Mouse (Mus musculus) megakaryocyte-erythroid progenitor cell, adult 5-6 weeks (primary cell): ENCODE data around the gene Tars2. TPM values are rescaled to one million over a fixed set of nuclear protein-coding genes. Genes with fewer than 3 reads are reported as not detected.

Experiments
- ATAC-seq: replicated peaks from 2 replicates; pipeline ENCODE4 v1.8.0; 2016; ENCODE audit warnings: mild to moderate bottlenecking, inconsistent platforms; ENCODE audit not compliant: severe bottlenecking, poor library complexity, low FRiP score, low TSS enrichment
- total RNA-seq, 2 experiments: library from RNA; stranded (forward) in 1 of 2; stranded (reverse) in 1 of 2; fragments of 200-1000, 215-1000 nt in 1 of 2; fragments of >200 nt in 1 of 2; fragmentation: Nextera tagmentation in 1 of 2; gene quantifications; 2 replicates each; pipeline ENCODE4 v1.2.3; 2014 to 2017

The Tars2 gene
- total RNA-seq, 2 experiments from 2014 or later: 58.0 to 103 TPM

DNA sequence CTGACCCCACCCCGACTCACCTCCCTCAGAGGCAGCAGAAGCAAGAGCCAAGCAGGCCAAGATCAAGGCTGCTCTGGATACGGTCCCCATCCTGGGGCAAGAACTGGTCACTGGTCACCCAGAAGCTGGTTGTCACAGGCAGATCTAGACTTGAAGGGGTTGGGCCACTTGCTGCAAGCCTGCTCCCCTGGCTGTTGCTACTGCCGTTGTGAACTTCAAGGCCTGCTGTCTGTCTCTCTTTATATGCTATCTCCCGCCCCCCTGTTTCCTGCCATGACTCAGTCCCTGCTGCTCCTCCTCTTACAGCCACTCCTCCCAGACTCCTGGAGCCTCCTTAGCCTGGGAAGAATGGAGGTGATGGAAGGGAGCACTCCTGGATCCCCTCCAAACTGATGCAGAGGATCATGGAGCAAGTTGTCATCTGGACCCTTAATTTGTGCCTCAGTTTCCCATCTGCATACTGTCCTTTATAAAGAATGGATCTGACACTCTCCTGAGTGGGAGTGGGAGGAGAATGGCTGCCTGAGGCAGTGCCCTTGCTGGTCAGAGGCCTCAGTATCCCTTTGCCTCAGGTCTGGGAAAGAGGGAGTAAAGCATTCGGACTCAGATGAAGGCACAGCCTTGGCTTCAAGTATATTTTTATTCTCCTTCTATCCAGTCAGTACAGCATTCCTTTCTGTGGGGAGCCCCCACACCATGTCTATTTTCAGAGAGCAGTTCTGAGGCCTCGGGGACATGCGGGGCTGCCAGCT, 20.5 kb downstream of the Tars2 start, which contains the start of gene Ecm1:
TSS of gene Ecm1 (minus strand) at position 217 of the 752 bp plus-strand sequence.
- no peak; the same call in 1 of the 2 replicates for ATAC-seq

DNA sequence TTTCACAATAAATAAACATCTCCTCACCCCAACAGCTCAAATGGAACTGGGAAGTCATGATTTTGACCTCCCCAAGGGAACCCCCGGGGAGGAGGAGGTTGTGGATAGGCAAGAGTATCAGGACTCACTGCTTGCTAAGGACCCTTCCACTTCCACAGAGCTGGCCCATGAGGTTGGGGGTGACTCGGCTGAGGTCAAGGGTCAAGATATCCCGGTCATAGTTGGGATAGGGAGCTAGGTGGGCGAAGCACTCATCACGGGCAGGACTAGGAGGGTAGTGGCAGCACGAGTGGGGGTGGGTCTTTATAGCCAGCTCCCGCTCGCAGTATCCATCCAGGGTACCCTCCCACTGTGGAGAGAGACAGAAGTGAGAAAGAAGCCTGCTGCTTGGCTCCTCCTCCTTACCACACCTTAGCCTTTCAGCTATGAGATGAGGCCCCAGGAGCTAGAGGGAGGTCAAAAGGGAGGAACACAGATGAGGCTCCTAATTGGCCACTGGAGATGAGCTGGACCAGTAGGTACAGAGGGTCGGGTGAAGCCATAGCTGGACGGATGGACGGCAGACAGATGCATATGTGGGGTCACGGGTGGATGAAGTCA, 24.8 kb downstream of the Tars2 start:
- no peak for ATAC-seq

DNA sequence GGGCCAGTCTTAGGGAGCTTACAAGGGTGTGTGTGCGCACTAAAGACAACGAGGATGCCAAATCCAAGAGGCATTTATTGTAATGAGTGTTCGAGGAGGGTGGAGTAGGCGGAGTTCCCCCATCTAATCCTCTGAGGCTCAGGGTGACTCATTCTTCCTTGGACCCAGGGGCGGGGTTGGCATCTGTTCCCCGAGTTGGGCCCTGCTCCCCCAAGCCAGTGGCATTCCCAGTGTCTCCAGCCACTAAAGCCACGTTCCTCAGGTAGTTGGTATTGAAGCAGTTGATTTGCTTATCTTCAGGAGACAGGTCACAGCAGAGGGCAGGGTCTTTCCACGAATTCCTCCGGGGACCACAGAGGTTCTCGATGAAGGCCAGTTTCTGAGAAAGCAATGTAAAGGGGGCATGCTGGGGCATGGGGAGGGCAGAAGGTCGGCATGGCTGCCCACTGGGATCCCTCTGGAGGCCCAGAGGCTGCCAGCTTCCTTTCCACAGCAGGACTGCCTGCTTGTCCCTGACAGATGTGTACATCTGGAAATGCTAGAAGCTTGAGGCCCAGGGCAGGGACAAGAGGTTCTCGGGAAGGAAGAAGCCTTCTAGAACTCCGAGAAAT, 25.8 kb downstream of the Tars2 start:
- ATAC-seq: 0 out of 2 replicates have a peak, but pooled peaks have one; percentile 32

DNA sequence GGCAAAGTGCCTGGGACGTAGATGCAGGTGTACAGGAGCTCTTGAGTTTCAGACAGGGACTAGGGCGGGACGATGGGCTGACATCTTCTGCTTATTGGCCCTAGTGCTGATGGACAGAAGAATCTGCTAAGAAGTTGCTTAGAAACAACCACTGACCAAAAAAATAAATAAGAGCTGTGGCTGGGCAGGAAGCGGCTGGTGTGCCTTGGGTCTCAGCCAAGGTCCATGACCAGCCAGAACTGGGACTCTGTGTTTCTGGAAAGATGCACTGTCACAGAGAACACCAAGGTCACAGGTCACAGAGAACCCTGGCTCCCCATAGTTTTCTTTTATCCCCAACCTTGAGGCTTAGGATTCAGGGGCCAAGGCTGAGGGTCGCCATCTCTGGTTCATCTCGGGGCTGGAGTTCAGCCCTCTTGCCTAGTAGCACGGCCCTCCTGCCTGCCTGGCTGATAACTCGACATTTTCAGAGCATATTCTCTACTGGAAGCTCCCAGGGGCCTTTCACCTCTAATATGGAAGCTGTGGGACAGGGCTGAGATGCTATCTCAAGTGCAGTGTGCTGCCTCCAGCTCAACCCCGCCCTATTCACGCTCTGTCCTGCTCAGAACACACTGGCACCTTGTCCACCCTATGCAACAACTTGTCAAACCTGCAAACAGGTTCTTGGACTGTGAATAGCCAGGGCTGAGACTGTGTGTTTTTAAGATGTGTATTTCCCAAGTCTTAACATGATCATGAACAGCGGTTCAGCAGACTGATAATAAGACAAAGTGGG, 27.1 kb downstream of the Tars2 start:
- peak; percentile 42; the same call in 1 of the 2 replicates for ATAC-seq

DNA sequence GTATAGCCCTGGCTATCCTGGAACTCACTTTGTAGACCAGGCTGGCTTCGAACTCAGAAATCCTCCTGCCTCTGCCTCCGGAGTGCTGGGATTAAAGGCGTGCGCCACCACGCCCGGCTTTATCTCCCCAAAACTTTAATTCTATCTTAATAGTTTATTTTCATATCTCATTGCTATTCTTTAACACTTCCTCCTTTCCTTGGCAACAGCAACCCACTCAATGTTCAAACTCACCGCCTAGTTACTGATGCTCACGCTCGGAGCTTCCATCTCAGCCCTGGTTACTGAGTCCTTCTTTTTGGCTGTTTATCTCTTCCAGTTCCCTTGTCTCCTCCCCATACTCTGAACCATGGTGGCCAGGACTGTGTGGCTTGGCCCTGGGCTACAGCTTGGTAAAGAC, 27.7 kb downstream of the Tars2 start:
- ATAC-seq: no peak

DNA sequence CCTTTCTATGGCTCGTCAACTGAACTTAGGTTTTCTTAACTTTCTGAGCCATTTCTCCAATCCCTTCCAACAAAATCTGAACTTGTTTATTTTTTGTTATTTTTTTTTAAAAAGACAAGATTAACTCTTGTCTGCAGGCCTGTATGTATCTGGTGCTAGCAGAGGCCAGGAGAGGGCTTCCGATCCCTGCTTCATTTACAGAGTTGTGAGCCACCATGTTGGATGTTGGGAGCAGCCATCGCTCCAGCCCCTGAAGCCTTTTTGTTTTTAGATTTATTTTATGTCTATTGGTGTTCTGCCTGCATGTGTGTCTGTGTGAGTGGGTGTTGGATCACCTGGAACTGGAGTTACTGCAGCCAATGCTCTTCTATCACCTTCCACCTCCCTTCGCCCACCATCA, 28.2 kb downstream of the Tars2 start:
- ATAC-seq: no peak

DNA sequence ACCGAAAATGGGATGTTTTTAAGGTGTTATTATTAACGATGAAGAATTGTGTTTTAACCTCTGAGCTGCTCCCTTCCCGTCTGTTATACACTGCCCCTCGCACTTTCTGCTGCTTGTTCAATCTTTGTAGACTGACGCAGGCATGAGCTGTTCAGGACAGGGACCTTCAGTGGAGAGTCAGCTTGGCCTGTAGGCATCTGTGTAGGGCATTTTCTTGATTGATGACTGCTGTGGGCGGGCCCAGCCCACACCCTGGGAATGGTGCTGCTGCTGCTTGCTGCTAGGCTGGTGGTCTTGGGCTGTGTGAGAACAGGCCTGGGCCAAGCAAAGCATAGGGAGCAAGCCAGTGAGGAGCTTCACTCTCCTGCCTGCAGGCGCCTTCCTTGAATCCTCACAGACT, 29.6 kb downstream of the Tars2 start:
- ATAC-seq: no peak

DNA sequence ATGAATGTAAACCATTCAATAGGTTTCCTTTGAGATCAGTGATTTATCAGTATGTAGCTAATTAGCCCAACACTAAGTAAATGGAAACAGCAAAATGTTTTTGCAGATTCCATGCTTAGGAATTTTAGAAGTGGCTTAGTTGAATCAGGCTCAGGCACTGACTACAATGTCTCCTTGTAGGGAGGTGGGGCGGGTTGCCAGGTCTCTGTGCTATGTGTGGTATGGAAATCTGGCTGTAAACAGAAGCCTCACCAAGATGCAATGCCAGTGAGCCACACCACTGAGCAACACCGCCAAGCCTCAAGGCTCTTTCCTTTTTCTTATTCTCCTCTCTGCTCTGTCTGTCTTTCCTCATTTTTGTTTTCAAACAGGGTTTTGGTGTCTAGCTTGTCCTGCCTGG, 31.1 kb downstream of the Tars2 start:
- ATAC-seq: no peak

DNA sequence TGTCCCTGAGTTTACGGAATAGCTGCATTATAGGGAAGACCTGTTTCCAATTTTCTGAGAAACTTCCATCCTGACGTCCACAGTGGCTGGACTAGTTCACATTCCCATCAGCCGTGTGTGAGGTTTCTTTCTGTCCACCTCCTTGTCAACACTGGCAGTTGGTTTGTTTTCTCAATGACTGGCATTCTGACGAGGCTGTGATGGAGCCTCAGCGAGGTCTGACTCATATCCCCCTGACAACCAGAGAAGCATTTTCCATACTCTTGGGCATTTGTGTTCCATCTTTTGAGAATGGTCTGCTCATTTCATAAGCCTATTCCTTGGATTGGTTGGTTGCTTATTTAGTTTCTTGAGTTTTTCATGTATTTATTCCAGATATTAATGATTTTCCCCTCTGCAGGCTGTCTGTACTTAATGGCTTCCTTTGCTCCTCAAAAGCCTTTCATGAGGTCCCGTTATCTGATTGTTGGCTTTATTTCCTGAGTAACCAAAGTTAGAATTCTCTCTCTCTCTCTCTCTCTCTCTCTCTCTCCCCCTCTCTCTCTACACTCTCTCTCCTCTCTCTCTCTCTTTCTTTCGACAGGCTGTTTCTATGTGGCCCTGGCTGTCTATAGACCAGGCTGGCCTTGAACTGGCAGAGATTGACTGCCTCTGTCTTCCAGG, 33.2 kb downstream of the Tars2 start:
- ATAC-seq: no peak

DNA sequence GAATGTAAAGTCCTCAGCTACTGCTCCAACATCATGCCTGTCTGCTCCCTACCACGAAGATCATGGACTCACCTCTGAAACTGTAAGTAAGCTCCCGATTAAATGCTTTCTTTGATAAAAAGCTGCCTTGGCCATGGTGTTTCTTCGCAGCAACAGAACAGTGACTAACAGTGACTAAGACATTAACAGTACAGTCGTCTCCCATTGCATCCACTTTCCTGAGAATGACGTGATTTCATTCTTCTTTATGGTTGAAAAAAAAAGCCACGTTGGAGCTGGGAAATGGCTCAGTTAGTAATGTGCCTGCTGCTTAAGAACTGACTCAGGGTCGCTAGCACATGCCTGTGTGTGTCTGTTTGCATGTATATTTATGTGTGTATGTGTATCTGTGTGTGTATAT, 34.1 kb downstream of the Tars2 start:
- no peak for ATAC-seq

DNA sequence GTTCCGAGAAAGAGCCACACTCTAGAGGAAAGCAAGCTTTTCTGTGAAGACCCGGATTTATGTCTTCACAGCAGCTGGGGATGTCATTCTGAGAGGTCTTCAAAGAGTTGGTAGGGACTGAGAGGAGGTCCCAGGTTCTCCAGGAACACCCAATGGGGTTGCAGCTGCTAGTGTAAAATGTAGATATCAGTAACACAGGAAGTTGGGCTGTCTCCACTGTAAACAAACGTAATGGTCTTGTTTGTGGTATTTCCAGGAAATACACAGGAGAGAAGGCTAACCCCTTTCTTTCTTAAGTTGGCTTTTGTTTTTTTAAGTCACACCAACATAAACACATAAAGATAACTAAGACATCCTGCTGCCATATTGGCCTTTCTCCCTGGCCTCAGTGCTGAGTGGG, 37.6 kb downstream of the Tars2 start:
- ATAC-seq: no peak

DNA sequence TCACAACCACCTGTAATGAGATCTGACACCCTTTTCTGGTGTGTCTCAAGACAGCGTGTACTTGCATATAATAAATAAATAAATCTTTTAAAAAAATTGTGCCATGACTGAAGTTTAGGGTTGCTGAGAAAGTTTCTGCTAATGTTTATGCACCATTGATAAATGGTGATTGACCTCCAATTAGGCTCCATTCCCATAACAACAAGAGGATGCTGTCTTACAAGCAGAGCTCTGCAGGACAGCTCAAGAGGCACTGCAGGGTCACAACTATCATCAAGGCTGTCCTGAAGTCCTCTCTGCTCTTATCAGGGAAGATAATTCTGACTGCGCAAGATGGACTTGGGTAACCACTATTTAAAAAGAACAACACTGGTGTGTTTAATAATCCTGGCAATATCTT, 41.9 kb downstream of the Tars2 start:
- no peak for ATAC-seq

DNA sequence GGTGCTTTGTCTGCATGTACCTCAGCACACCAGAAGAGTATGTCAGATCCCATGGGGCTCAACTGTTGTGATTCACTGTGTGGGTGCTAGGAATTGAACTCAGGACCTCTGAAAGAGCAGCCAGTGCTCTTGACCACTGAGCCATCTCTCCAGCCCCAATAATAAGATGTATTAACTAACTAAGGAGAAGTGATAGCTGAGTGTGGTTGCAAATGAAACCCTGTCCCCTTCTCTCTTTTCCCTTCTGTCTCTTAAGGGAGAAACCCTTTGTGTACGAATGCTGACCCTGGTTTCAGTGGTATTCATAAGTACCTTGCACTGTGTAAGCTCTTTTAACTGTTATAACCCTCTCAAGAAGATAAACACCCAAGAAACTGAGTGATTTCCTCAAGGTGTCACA, 43.9 kb downstream of the Tars2 start:
- ATAC-seq: no peak

DNA sequence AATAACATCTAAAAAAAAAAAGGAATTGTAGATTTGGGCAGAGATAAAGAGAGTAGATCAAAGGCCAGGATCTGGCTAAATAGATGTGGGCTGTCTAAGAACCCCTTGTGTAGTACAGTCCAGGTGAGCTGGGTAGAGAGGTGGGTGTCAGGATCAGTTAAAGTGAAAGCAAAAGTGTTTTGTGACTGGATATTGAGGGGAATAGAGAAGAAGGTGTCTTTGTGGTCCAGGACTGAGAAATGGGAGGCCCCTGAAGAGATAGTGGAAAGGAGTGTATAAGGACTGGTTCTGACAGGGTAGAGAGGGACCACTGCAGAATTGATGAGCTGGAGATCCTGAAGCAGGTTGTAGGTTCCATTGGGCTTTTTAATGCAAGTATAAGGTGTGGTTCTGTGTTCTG, 50.0 kb downstream of the Tars2 start:
- ATAC-seq: no peak

DNA sequence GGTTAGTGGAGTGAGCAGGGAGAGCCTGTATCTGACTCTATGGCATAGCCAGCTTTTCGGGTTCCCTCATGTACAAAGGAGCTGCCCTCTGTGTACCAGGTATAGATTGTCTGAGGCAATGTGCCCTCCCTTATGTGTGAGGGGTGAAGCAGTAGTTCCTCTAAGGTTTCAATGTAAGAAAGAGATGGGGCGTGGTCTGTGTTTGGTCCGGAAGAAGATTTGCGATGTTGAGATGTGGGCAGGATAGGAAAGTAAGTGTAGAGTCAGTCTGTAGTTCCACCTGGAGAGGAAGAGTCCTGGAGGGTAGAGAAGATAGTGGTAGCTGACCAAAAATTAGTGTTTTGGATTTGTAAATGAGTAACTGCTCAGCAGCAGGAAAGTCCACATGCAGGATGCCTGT, 51.0 kb downstream of the Tars2 start:
- no peak for ATAC-seq

DNA sequence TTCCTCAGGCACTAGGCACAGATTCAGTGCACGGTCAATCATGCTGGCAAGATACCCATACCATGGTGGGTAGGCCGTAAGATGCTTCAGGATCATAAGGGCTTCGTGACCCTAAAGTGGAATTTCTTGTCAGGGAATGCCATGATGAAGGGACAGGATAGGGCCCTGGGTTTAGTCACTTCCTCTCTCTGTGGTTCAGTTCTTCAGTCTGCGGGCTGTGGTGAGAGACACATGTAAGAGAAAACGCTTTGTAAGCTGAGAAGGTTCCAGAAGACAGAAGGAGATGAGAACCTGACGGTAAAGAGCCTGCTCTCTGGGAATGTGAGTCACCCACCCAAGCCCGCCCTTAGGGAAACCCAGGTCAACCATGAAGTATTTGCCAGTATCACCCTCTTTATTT, 52.5 kb downstream of the Tars2 start:
- no peak for ATAC-seq

DNA sequence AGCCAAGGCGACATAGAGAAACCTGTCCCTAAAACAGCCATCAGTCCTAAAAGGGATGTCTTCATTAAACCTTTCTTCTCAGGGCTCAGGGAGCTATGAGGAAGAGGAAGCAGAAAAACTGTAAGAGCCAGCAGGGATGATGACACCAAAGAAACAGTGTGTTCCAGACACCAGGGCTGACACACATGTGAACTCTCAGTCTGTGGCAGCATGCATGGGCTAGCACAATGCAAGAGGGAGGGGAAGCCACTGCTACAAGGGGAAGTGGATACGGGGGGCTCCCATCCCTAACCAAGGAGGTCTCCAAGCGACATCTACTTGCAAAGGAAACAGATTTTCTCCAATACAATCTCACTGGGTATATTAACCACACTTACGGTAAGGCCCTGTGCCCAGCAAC, 53.7 kb downstream of the Tars2 start:
- no peak for ATAC-seq

DNA sequence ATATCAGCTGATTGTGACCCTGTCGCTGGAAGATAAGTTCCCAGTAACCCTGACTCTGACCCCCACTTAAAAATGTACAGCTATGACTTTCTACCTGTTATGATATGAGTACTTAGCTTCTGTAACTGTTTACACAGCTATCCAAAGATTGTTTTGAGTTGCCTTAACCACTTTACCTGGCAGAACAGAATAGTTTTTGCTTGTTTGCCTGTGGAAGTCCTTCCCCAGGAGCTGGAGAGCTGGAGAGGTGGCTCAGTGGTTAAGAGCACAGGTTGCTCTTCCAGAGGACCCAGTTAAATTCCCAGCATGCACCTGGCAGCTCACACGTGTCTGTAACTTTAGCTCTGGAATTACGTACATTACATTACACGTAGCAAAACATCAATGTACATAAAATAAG, 55.4 kb downstream of the Tars2 start:
- no peak for ATAC-seq

DNA sequence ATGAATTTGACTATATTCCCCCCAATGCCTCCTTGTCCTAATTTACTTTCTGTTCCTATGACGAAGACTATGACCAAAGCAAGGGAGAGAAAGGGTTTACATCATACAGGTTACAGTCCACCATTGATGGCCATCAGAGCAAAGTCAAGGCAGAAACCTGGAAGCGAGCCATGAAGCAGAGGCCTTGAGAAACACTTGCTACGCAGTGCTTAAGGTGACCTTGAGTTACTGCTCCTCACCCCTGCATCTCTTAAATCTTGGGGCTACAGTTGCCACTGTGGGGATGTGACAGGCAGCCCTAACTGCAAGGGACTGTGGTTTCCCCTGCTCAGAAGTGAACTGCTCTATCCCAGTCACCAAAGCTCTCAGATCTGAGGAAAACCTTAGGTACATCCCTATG, 56.7 kb downstream of the Tars2 start:
- no peak for ATAC-seq
